24 mouse cellular contexts compared by ENCODE assay signal in genomic region chr2:160017020-160017812, GRCm38 (mm10).
DNase-seq lines count a peak whose midpoint lies in the region; ATAC-seq lines count a peak whose summit lies in the region.
"Had no signal": no experiment of that assay in that cellular context is flagged by ENCODE, and none has a peak within 500 bp of the region (broad histone marks: within the 10 kb centered on the region; RNA-seq: fewer than 3 reads in every experiment).

No protein-coding gene starts in this region.

- H3K4me2 ChIP-seq in limb, embryonic 12.5 days: no peak overlapping the region
- no peak overlapping the region for H3K4me2 ChIP-seq in neural tube, embryonic 13.5 days
- H3K4me2 ChIP-seq: heart, embryonic 11.5 days; lung, embryonic 15.5 days; midbrain, embryonic 11.5 days had no signal

- H3K9ac ChIP-seq in limb, embryonic 12.5 days (replicated peaks): no peak overlapping the region
- no peak overlapping the region for H3K9ac ChIP-seq in neural tube, embryonic 13.5 days
- H3K9ac ChIP-seq: forebrain, postnatal 0 days; liver, embryonic 14.5 days; lung, embryonic 15.5 days had no signal

- H3K4me3 ChIP-seq in heart, embryonic 10.5 days: no peak overlapping the region
- H3K4me3 ChIP-seq in limb, embryonic 12.5 days (replicated peaks): no peak overlapping the region
- no peak overlapping the region for H3K4me3 ChIP-seq in limb, embryonic 10.5 days
- H3K4me3 ChIP-seq in neural tube, embryonic 13.5 days: no peak overlapping the region
- H3K4me3 ChIP-seq: left cerebral cortex, adult 2 months; lung, embryonic 15.5 days had no signal

- H3K9me3 ChIP-seq in heart, embryonic 10.5 days: no peaks in the 10 kb centered on the region
- H3K9me3 ChIP-seq in limb, embryonic 12.5 days: no peaks in the 10 kb centered on the region
- no peaks in the 10 kb centered on the region for H3K9me3 ChIP-seq in limb, embryonic 10.5 days (replicated peaks)
- no peaks in the 10 kb centered on the region for H3K9me3 ChIP-seq in neural tube, embryonic 13.5 days
- H3K9me3 ChIP-seq: lung, embryonic 15.5 days had no signal

- no peaks in the 10 kb centered on the region for H3K36me3 ChIP-seq in heart, embryonic 10.5 days
- H3K36me3 ChIP-seq in limb, embryonic 12.5 days: no peaks in the 10 kb centered on the region
- H3K36me3 ChIP-seq in limb, embryonic 10.5 days: no peaks in the 10 kb centered on the region
- H3K36me3 ChIP-seq in neural tube, embryonic 13.5 days: no peaks in the 10 kb centered on the region
- H3K36me3 ChIP-seq: lung, embryonic 15.5 days had no signal

- H3K4me1 ChIP-seq in heart, embryonic 10.5 days: no peaks in the 10 kb centered on the region; the same call in 1 of the 2 replicates
- H3K4me1 ChIP-seq in limb, embryonic 12.5 days (replicated peaks): peaks cover 26% of the 10 kb centered on the region
- peaks cover 37% of the 10 kb centered on the region for H3K4me1 ChIP-seq in limb, embryonic 10.5 days
- H3K4me1 ChIP-seq in neural tube, embryonic 13.5 days (replicated peaks): peaks cover 19% of the 10 kb centered on the region
- H3K4me1 ChIP-seq: lung, embryonic 15.5 days had no signal

- H3K27ac ChIP-seq in heart, embryonic 10.5 days: no peak overlapping the region
- no peak overlapping the region for H3K27ac ChIP-seq in limb, embryonic 12.5 days
- H3K27ac ChIP-seq in limb, embryonic 10.5 days: no peak overlapping the region
- 0 out of 2 replicates have a peak overlapping the region, but pooled peaks have one; percentile 13 for H3K27ac ChIP-seq in neural tube, embryonic 13.5 days (replicated peaks)
- H3K27ac ChIP-seq: left cerebral cortex, adult 2 months; liver, embryonic 14.5 days; lung, embryonic 15.5 days had no signal

- peak; percentile 31; the same call in 1 of the 2 replicates for ATAC-seq in limb, embryonic 12.5 days (ENCODE audit: insufficient number of reproducible peaks, insufficient read depth, low FRiP score, low TSS enrichment, low read depth)
- peak; percentile 74 for ATAC-seq in neural tube, embryonic 13.5 days (ENCODE audit: low read depth)
- no peak for ATAC-seq in erythroid progenitor cell, adult 5-6 weeks (replicated peaks; ENCODE audit: low FRiP score, poor library complexity, severe bottlenecking)
- ATAC-seq: forebrain, postnatal 0 days; inflammation-experienced regulatory T-cells, adult 6 months had no signal

- whole genome bisulfite sequencing in heart, embryonic 10.5 days: 81% methylated on average over 5 of the region's 5 CpGs
- WGBS in limb, embryonic 12.5 days: 34% methylated on average over 5 of the region's 5 CpGs
- WGBS in limb, embryonic 10.5 days: 62% methylated on average over 5 of the region's 5 CpGs
- 44% methylated on average over 5 of the region's 5 CpGs for WGBS in neural tube, embryonic 13.5 days

- peak; percentile 45 for DNase-seq in heart, embryonic 10.5 days (ENCODE audit: low spot score)
- DNase-seq in heart, adult 9 months (ENCODE audit: low spot score in 2 of 2): no peak
- no peak for DNase-seq in limb, embryonic 10.5 days (ENCODE audit: low spot score)
- peak; percentile 38 for DNase-seq in embryo, embryonic 11.5 days (ENCODE audit: low read depth, low spot score)
- DNase-seq: adrenal gland, postnatal 10 days; B cell, adult 2 months; cerebellum, adult 11-12 months; cerebellum, postnatal 25 days; forebrain, postnatal 0 days; heart, postnatal 10 days; kidney, postnatal 36 days; left cerebral cortex, postnatal 4 days; lung, postnatal 4 days; right cerebral cortex, postnatal 25 days; thymus, adult 2 months had no signal

- no peaks in the 10 kb centered on the region for H3K27me3 ChIP-seq in heart, embryonic 10.5 days (ENCODE audit: insufficient read depth, poor library complexity, severe bottlenecking)
- peaks cover 3% of the 10 kb centered on the region; the same call in 1 of the 2 replicates for H3K27me3 ChIP-seq in limb, embryonic 12.5 days
- H3K27me3 ChIP-seq in limb, embryonic 10.5 days (ENCODE audit: low read depth, poor library complexity, severe bottlenecking): no peaks in the 10 kb centered on the region
- H3K27me3 ChIP-seq in neural tube, embryonic 13.5 days: no peaks in the 10 kb centered on the region; the same call in 1 of the 2 replicates
- H3K27me3 ChIP-seq: lung, embryonic 15.5 days had no signal

Comparison
In these comparisons a context has a peak if more than half of its experiments do, and no peak if none do; other contexts are left out.
1. DNase-seq: peak in heart, embryonic 10.5 days (single experiment) and embryo, embryonic 11.5 days (single experiment); none in heart, adult 9 months (0 of 2) and limb, embryonic 10.5 days (single experiment).